Mouse (Mus musculus): ENCODE results near the gene Mup4.

- no peak for TF ChIP-seq CTCF (IDR thresholded peaks at IDR 0.05; ENCODE audit: control insufficient read depth, insufficient read depth, insufficient replicate concordance, low read depth, low read length)
- no peak for TF ChIP-seq POLR2A (IDR thresholded peaks at IDR 0.05; ENCODE audit: control insufficient read depth, low read depth, low read length)
Measured at GRCm38 (mm10) chr4:59937543-59937942, 23.0 kb downstream of the Mup4 start.

Data from testis, adult 2 months (tissue).